Mouse (Mus musculus): ENCODE results near the gene Vsig10.
"Not testable (repeated sequence)": the region's sequence is repeated elsewhere in the genome, so short reads cannot be mapped to it uniquely, and the experiment has no call there.

Gene Vsig10

DNA sequence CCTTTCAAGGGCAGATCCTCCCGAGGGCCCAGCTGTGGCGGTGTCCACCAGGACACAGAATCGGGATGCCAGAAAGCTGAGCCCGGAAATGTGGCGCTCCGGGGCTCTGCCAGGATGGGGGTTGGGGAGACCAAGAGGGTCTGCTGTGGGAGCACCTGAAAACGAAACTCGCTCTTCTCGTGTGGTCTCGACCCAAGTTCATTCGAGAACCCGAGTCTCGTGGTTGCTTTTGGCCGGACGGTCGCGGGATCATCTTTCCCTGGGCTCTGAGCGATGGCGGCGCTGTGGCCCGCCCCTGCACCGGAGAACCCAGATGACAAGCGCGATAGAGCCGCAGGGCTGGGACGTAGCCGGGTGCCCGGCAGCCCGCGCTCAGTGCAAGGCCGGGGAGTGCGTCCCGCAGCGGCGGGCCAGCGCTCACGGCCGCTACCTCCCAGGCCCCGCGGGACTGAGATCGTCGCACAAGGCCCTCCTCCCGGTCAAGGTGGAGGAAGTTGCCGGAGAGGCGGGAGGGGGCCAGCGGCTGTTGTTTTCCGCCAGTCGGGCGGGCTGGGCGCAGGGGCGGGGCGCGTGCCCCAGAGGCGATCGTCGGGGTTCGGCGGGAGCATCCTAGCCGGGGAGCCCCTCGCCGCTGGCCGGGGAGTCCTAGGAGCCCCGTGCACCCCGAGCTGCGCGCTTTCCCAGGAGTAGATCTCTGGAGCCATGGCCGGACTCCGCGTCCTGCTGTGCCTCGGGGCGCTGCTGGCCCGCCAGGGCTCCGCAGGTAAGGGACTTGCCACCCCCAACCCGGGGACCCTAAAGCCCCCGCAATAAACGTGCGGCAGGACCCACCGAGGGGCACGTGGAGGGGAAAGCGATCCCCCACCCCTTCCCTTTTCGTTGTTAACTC is at the start of gene Vsig10:
Vsig10 (plus strand) TSS at position 343 of the 889 bp plus-strand sequence.
- peak; percentile 58 for DNase-seq (ENCODE audit: low read depth, low spot score)

DNA sequence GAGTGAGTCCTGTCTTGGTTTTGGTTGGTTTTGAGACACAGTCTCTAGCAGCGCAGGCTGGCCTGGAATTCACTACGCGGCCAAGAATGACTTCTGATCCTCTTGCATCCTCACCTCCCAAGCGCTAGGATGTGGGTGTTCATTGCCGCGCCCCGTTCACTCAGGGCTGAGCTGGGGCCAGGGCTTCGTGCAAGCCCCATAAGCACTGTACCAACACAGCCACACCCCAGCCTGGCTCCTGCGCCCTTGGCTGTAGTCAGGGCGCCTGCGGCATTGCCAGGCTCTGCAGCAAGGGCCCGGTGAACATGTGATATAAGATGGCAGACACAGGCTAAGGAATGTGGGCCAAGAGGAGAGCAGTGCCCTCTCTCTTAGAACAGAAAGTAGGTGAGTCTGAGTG is 49.5 kb upstream of the Vsig10 start:
- DNase-seq (ENCODE audit: low read depth, low spot score), result no peak

DNA sequence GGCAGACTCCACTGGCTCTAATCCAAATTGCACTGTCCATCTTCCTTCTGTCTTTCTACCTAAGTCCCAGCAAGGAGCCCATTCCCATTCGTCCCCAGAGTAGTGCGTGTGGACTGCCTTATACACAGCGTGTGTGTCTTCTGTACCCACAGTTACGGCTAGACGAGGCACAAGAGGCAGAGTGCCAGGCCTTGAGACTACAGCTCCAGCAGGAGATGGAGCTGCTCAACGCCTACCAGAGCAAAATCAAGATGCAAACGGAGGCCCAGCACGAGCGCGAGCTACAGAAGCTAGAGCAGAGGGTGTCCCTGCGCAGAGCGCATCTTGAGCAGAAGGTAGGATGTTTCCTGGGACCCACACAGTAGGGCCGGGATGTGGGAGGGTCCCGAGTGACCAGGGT is 46.9 kb upstream of the Vsig10 start:
- DNase-seq (ENCODE audit: low read depth, low spot score), result no peak

DNA sequence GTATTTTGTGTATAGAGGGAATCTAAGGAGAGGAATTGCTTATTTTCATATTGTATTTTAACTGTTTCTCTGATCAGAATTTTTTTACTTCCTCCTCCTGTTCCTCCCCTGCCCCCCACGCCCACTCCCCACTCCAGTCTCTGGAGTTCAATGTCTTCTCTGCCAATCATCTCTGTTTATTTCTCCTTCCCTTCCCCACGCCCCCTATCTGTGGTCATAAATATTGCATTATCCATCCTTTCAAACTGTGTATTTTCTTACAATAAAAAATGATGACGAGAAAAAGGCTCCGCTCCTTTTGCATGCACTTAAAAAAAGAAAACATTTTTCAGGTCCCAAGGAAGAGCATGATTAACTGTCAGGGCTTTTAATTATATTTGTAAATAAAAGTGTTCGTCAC is 44.1 kb upstream of the Vsig10 start:
- DNase-seq (ENCODE audit: low read depth, low spot score), result no peak

DNA sequence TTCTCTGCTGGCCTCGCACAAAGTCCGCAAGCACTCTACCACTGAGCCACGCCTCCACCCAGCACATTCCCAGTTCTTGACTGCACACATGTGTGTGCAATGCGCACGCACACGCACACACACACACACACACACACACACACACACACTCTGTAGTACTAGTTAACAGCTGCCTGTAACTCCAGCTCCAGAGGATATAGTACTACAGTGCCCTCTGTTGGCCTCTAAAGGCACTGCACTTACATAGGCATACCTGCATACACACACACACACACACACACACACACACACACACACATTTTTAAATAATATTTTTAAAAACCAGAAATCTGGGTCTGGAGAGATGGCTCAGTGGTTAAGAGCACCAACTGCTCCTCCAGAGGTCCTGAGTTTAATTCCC is 41.1 kb upstream of the Vsig10 start:
- peak; percentile 53 for DNase-seq (ENCODE audit: low read depth, low spot score)

DNA sequence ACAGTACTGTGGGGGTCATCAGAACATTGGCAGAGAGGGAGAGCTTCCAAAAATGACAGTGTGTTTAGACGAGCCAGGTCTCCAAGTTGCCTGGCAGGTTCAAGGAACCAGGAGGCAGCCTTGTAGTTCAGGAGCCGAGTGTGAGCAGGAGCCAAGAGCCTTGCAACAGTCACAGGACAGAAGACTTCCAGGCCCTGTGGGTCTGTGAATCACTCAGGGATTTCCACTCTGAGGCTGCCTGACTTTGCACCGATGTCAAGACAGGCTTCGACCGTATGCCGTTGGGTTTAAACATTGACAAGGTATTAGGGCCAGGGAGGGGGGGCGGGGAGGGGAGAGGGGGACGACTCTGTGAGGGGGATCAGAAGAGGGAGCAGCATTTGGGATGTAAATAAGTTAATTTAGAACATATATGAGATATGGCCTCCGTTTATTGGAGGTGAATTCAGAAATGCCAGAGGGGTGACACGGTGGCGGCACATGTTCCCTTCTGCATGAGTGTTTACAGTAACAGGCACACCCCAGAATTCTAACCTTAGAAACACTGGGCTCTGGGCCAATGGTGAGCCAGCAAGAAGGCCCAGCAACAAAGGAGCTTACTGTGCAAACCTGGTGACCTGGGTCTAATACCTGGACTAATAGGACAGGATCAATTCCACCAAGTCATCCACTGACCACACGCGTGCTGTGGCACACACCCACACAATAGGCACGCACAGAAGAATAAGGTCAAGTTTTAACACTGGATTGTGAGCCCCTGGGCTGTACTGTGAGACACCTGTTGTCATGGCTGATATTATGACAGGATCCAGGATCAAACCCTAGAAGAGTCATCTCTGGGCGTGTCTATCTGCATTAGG is 39.8 kb upstream of the Vsig10 start:
- DNase-seq (ENCODE audit: low read depth, low spot score), result no peak

DNA sequence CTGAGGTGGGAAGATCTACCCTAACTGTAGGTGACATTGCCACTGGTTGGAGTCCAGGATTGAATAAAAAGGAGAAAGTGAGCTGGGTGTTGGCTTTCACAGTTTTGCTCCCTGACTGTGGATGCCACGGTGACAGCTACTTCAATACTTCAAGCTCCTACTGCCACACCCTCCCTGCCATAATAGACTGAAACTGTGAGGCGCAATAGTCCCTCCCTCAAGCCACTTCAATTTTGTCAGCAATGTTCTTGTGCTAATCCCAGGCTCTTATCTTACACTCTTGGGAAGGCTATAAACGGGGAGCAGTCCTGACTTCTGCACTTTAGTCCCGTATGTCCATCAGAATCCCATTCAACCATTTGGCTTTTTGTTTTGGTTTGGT is 39.2 kb upstream of the Vsig10 start:
- DNase-seq (ENCODE audit: low read depth, low spot score), result peak; percentile 70

DNA sequence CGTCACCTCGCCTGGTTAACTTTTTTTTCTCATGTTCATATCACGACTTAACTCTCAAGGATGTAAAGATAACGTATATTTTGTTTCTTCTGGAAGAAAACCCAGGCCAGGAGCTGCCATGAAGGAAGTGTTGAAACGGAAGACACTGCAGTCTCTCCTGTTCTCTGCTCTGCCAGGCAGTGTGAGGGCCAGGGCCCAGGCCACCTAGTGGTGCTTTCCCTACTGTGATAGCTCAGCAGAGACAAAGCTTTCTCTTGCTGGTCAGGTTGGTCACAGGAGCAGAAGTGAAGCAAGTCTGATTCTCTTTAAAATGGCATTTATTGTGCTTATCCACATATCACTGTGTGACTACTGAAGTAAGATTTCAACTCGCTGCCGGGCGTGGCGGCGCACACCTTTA is 37.3 kb upstream of the Vsig10 start:
- peak; percentile 36 for DNase-seq (ENCODE audit: low read depth, low spot score)

DNA sequence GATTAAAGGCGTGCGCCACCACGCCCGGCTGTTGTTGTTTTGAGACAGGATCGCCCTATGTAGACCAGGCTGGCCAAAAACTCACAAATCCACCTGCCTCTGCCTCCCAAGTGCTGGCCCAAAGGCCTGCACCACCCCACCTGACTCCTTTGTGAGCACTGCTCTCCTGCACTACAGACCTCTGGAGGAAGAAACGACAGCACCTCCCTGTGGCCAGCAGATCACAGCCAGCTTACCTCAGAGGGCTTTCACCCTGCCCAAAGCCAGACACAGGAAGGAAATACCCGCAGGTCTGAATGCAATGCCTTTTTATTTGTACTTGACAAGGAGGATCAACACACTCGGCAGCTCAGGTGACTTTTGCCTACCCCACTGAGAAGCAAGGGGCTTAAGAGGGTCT is 36.5 kb upstream of the Vsig10 start:
- DNase-seq (ENCODE audit: low read depth, low spot score), result peak; percentile 56

DNA sequence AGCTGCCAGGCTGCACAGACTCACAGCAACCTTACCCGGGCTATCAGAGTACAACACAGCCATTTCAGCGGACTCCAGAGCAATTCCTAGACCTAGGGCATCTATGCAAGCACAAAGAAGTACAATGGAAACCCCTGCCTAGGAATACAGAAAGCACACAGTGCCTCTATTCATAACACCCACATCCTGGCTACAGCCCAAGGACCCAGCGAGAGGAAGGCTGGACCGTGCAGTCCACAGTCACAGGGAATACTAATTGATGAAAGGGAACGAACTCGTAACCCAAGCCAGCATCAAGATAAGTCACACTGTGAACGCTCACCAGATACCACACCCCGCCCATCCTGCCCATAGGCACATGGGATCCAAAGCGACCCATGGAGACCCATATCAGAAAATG is 34.9 kb upstream of the Vsig10 start:
- DNase-seq (ENCODE audit: low read depth, low spot score), result no peak

DNA sequence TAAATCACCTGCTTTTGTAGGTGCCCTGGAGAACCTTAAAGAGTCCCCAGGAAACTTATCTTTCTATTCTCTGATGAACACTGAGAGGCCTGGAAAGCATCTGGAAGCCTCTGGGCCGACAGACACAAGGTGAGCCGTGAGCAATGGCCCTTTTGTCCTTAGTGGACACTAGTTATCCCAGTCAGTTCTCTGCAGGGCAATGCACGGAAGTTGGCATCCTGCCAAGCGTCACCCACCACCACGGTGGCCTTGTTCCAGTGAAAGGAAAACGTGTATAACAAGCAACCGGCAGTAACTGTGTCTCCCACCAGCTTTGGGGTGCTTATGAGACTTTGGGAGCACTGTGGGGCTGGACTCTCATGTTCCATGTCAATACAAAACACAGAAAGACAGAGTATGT is 34.2 kb upstream of the Vsig10 start:
- DNase-seq (ENCODE audit: low read depth, low spot score), result no peak

DNA sequence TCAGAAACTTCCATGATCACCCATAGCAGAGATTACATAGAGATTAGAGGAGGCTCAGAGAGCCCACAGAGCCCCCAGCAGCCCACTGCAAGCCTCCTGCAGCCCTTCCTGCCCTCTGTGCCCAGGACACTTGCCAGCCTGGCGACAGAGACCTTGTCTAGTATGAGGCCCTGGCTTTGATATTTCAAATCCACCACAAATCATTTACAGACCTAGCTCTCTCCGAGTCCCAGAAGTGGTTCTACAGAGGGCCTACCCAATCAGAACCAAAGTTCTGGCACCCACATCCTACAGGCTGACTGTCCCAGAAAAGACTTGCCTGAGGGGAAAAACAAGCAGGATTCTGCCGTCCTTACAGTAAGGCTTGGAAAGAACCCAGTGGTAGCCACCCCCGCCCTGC is 33.6 kb upstream of the Vsig10 start:
- no peak for DNase-seq (ENCODE audit: low read depth, low spot score)

DNA sequence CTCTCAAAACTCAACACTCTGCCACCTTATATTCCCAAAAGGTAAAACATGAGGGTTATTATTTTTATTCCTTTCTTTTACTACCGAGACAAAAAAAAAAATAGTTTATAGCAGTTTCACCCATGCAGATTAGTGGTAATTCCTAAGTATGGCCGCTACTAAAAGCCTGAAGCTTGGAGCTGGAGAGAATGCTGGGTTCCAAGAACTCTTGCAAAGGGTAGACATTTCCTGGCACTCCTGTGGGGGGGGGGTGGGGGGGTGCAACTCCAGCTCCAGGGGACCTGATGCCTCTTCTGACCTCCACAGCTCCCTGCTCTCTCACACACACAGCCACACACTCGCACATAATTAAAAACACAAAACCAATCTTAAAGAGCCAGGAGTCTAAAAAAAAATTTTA is 32.6 kb upstream of the Vsig10 start:
- DNase-seq (ENCODE audit: low read depth, low spot score), result no peak

DNA sequence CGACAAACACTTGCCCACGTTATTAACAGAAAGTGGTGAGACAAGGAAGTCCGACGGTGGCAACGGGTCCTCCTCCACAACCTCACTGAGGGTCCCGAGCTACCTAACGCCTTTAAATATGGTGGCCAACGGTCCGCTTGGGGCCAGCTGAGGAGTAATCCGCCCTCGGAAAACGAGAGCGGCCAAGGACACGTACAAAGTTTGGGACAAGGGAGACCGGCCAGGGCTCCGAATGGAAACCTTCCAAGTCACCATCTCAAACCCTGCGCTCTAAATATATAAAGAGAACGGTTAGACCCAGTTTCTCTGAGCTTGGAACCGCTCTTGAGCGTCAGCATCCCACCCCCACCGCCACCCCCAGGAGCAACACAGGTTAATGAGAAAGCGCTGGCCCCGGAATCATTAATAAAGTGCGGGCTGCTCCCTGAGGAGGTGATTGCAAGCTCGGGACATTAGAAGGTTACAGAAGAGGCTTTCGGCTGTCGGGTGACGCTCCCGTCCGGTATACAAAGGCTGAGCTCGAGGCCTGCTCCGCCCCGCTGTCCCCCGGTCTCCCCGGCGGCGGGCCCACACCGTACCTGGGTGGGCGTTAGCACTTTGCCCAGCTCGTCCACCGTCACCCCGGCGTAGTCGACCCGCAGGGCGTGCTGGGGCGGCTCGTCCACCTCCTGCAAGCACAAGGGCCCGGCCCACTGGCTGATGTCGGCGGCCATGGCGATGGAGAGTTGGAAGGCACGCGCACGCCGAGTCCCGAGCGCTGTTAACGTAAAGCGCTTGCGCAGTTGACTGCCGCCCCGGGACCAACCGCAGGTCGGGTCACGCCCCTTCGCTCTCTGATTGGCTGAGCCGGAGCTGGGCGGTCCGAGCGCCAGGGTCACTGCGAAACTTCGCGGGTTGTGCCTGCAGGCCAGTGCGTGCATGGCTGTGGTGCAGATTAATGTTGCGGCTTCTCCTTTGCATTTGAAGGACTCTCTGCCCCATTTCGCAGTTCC is 31.8 kb upstream of the Vsig10 start, which contains the start of gene Pebp1:
Pebp1 (minus strand) TSS at position 795 of the 992 bp plus-strand sequence.
- DNase-seq (ENCODE audit: low read depth, low spot score), result peak; percentile 95

DNA sequence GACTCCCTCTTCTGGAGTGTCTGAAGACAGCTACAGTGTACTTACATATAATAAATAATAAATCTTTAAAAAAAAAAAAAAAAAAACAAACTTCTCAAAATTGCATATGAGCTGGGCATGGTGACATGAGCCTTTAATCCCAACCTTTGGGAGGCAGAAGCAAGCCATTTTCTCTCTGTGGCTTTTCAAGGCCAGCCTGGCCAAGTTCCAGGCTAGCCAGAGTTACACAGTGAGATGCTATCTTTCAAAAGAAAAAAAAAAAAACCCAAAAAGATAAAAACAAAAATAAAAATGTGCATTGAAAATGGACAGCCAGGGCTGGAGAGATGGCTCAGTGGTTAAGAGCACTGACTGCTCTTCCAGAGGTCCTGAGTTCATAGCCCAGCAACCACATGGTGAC is 29.2 kb upstream of the Vsig10 start:
- no peak for DNase-seq (ENCODE audit: low read depth, low spot score)

DNA sequence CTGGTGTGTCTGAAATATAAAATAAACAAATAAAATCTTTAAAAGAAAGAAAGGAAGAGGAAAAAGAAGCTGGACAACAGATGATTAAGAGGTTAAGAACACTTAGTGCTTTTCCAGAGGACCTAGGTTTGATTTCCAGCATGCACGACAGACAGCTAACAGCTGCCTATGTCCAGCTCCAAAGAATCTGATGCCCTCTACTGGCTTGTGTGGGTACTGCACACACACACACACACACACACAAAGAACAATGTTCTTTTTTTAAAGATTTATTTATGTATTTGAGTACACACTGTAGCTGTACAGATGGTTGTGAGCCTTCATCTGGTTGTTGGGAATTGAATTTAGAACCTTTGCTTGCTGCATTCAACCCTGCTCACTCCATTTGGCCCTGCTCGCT is 28.8 kb upstream of the Vsig10 start:
- DNase-seq (ENCODE audit: low read depth, low spot score), result peak; percentile 61

DNA sequence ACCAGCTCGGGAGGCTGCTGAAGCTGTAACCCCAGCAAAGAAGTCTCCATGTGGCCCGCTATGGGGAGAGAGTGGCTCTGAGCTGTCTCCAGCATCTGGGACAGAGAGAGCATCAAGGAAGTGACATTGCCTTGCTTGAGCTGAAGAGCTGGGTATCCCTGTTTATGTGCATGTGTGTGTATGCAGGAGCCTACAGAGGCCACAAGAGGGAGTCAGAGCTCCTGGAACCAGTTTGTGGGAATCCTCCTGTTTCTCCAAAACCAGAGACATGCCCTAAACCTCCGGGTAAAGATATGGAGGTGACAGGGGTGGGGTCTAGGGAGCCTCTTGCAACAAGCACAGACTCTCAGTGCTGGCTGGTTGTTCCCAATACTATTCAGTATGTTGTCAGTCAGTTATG is 27.6 kb upstream of the Vsig10 start:
- DNase-seq (ENCODE audit: low read depth, low spot score), result peak; percentile 90

DNA sequence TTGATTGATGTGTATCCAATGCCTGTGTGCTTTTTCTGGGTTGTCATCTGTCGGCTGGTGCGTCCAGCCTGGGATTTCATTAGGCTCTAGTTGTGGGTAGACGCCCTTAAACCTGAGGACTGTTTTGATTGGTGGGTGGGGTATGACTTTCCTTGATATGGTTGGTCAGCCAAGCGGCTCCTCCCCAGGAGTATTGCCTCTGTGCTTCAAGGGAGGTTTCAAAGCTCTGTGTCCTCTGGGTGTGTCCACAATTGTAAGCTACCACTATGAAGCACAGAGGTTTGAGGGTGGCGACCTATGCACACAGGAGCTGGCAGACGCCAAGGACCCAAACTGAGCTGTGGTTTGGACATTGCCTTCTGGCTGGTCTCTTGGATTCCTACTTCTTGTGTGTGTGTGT is 26.3 kb upstream of the Vsig10 start:
- peak; percentile 93 for DNase-seq (ENCODE audit: low read depth, low spot score)

DNA sequence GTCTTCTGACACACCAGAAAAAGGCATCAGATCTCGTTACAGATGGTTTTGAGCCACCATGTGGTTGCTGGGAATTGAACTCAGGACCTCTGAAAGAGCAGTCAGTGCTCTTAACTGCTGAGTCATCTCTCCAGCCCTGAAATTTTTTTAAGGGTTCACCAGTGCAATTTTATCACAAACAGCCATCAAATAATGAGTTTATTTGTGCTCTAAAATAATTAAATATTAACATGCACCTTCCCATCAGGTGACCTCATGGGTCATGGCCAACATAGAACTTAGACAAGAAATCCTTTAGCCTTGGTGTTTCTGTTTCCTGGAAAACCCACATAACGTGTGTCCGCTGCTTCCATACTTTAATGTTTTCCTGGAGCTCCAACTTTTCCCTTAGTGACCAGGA is 25.1 kb upstream of the Vsig10 start:
- DNase-seq (ENCODE audit: low read depth, low spot score), result not testable (repeated sequence)

DNA sequence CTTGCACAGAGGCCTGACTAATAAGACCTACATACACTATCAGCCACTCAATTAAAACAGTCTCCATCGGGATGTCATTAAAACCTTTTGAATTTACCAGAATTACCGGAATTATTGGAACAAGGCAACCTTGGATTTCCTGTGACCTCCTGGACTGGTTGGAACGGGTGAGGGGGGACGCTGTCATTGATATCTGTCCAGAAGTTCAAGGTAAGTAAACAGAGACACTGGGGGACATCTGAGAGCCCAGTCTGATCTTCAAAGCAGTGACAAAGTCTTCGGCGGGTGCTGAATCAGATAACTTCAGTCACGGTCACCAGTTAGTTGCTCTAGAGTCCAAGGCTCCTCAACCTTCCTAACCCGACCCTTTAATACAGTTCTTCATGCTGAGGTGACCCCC is 23.9 kb upstream of the Vsig10 start:
- DNase-seq (ENCODE audit: low read depth, low spot score), result no peak

DNA sequence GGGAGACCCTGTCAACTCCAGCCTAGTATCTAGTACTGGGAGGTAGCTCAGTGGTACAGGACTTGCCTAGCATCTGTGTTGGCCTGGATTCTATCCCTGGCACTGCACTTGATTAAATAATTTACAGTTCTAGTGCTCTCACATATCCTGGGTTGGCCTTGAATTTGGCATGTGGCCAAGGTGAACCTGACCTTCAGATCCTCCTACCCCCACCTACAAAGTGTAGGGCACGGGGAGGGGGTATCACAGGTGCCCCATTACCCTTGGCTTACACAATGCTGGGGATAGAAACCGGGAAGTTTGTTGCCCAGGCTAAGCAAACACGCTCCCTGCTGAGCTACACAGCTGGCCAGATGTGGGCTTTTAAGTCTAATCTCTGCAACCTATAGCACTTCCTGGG is 16.0 kb upstream of the Vsig10 start:
- no peak for DNase-seq (ENCODE audit: low read depth, low spot score)

Measured in ES-CJ7 (cell line).